Mouse (Mus musculus): ENCODE measurements around the gene Pkd1l1. TPM values are rescaled to one million over a fixed set of nuclear protein-coding genes. Genes with fewer than 3 reads are reported as not detected.

The Pkd1l1 gene
- polyA plus RNA-seq, 1 experiment from 2014 or later, result not detected

DNA sequence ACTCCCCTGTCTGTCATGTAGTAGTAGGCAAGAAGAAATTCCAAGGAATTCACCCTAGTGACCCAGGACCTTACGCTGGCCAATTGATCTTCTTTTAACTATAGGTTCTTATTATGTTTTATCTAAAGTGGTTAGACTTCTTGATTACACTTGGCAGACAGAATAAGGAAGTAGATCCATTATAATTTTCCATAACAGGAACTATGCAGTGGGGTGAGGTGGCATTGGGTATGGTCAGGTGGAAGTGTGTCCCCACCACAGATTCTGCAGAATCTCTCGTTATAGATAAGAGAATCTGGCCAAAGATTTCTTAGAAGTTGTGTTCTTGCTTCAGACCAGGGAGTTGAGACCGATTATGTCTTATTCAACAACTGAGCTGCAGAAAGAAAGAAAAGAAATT is 185.5 kb downstream of the Pkd1l1 start:
- no peaks in the 10 kb centered on the region for H3K27me3 ChIP-seq (ENCODE audit: insufficient read depth, low read length)
- no peak for ATAC-seq
- WGBS (ENCODE audit: insufficient replicate concordance), result 67% methylated on average over 3 of the region's 3 CpGs

DNA sequence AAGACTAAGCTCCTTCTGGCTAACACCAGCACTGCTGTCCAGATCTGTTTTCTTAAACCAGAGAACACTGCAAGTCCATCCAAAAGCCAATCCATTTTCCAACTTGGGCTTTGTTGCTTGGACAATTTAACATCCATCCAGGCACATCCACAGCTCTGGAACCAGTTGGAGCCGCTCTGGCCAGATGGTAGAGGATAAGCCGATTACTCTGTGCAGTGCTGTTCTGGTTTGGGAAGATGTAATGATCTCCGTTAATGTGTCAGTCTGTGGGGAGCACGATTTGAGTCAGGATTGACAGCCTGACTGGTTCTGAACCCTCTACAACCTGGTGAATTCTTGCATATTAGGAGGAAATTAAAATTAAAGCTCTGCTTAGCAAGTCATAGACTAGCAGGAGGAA is 188.7 kb downstream of the Pkd1l1 start:
- H3K4me3 ChIP-seq (ENCODE audit: low read depth, low read length), result no peak overlapping the region
- ATAC-seq, result no peak
- DNase-seq, result no peak
- H3K9ac ChIP-seq (replicated peaks), result no peak overlapping the region
- no peaks in the 10 kb centered on the region for H3K27me3 ChIP-seq (ENCODE audit: insufficient read depth, low read length)
- H3K27ac ChIP-seq (ENCODE audit: low read depth), result no peak overlapping the region
- WGBS (ENCODE audit: insufficient replicate concordance), result 78% methylated on average over 4 of the region's 4 CpGs
- no peak overlapping the region for H3K4me2 ChIP-seq (ENCODE audit: low read depth, low read length)
- no peak for TF ChIP-seq CTCF (IDR thresholded peaks at IDR 0.05; ENCODE audit: low read depth)
- no peak for TF ChIP-seq EP300 (IDR thresholded peaks at IDR 0.05; ENCODE audit: low read depth)
- H3K36me3 ChIP-seq (replicated peaks; ENCODE audit: insufficient read depth, low read length), result no peaks in the 10 kb centered on the region
- H3K9me3 ChIP-seq (ENCODE audit: low read length), result no peaks in the 10 kb centered on the region
- H3K4me1 ChIP-seq (ENCODE audit: insufficient read depth), result no peaks in the 10 kb centered on the region

More for the DNA sequence above, 185.5 kb downstream of the Pkd1l1 start:
- H3K27ac ChIP-seq (ENCODE audit: low read depth), result no peak overlapping the region
- no peak overlapping the region for H3K4me3 ChIP-seq (ENCODE audit: low read depth, low read length)
- no peak for TF ChIP-seq CTCF (IDR thresholded peaks at IDR 0.05; ENCODE audit: low read depth)
- TF ChIP-seq EP300 (IDR thresholded peaks at IDR 0.05; ENCODE audit: low read depth), result no peak
- H3K36me3 ChIP-seq (replicated peaks; ENCODE audit: insufficient read depth, low read length), result no peaks in the 10 kb centered on the region
- H3K4me1 ChIP-seq (ENCODE audit: insufficient read depth), result no peaks in the 10 kb centered on the region
- no peak overlapping the region for H3K4me2 ChIP-seq (ENCODE audit: low read depth, low read length)
- H3K9me3 ChIP-seq (ENCODE audit: low read length), result no peaks in the 10 kb centered on the region
- DNase-seq, result no peak
- no peak overlapping the region for H3K9ac ChIP-seq (replicated peaks)

- Histone ChIP-seq H3K27ac (ENCODE audit: low read depth) (no peak overlapping the region), H3K4me2 (ENCODE audit: low read depth, low read length) (no peak overlapping the region), H3K27me3 (ENCODE audit: insufficient read depth, low read length) (no peaks in the 10 kb centered on the region), H3K4me3 (ENCODE audit: low read depth, low read length) (no peak overlapping the region), H3K9ac (replicated peaks) (no peak overlapping the region), H3K4me1 (ENCODE audit: insufficient read depth) (no peaks in the 10 kb centered on the region), H3K9me3 (ENCODE audit: low read length) (no peaks in the 10 kb centered on the region), H3K36me3 (replicated peaks; ENCODE audit: insufficient read depth, low read length) (no peaks in the 10 kb centered on the region)
- TF ChIP-seq CTCF (IDR thresholded peaks at IDR 0.05; ENCODE audit: low read depth), result no peak
- no peak for TF ChIP-seq EP300 (IDR thresholded peaks at IDR 0.05; ENCODE audit: low read depth)
- 78% methylated on average over 3 of the region's 3 CpGs for WGBS (ENCODE audit: insufficient replicate concordance)
- ATAC-seq (no peak), DNase-seq (no peak)
Observed at GRCm38 (mm10) chr11:8782141-8782465, 191.0 kb downstream of the Pkd1l1 start.

DNA sequence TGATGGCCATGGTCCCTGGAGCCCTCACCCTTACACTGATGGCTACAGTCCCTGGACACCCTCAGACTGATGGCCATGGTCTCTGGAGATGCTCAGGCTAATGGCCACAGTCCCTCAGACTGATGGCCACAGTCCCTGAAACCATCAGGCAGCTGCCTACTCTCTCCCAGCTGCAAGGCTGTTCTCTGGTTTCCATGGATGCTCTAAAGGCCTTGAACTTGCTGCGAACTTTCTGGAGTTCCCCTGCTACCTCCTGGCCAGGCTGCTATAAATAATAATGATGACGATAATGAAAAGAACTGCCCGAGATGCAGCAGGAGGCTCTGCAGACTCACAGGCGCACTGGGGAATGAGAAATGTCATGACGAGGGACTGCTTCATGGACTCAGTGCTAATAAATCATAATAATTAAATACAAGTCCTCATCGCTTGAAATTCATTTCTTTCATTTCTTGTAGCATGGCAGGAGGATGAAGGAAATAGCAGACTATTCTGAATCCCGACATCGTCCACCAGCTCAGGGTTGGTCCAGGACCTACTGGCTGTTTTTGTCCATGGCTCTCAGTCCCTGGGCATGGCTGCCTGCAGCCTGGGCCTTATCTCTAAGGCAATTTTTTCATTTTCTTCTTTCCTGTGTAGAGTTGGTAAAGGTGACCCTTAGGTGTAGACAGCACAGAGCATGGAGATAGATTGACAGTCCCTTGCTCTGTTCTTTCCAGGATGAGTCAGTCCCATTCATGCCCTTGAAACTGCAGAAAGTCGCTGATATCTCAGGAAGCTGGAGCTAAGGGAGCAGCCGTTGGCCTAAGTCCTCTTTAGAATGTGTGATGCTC is 191.5 kb downstream of the Pkd1l1 start:
- no peak for DNase-seq
- ATAC-seq, result no peak
- Histone ChIP-seq H3K27me3 (ENCODE audit: insufficient read depth, low read length) (no peaks in the 10 kb centered on the region), H3K9ac (replicated peaks) (no peak overlapping the region), H3K4me1 (ENCODE audit: insufficient read depth) (no peaks in the 10 kb centered on the region), H3K9me3 (ENCODE audit: low read length) (no peaks in the 10 kb centered on the region), H3K36me3 (replicated peaks; ENCODE audit: insufficient read depth, low read length) (no peaks in the 10 kb centered on the region), H3K4me3 (ENCODE audit: low read depth, low read length) (no peak overlapping the region), H3K4me2 (ENCODE audit: low read depth, low read length) (no peak overlapping the region), H3K27ac (ENCODE audit: low read depth) (no peak overlapping the region)
- WGBS (ENCODE audit: insufficient replicate concordance), result 76% methylated on average over 10 of the region's 10 CpGs
- TF ChIP-seq CTCF (IDR thresholded peaks at IDR 0.05; ENCODE audit: low read depth) (no peak), EP300 (IDR thresholded peaks at IDR 0.05; ENCODE audit: low read depth) (no peak)

DNA sequence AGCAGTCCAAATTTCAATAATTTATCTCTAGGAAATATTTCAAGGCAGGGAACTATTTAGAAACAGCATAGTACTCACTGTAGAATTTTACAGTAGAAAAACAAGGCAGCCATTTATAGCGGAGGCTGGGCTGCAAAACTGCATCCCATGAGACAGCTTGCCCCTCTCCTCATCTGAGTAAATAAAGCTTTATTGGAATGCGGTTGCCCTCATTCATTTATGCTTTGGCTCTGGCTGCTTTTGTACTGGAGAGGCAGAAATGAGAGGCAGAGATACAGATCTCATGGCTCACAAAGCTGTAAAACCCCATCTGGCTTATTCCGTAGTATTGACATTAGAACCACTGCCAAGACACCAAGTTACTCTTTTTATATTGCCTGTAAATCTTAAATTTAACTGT is 193.6 kb downstream of the Pkd1l1 start:
- Histone ChIP-seq H3K36me3 (replicated peaks; ENCODE audit: insufficient read depth, low read length) (no peaks in the 10 kb centered on the region), H3K27ac (ENCODE audit: low read depth) (no peak overlapping the region), H3K9ac (replicated peaks) (no peak overlapping the region), H3K4me3 (ENCODE audit: low read depth, low read length) (no peak overlapping the region), H3K4me2 (ENCODE audit: low read depth, low read length) (no peak overlapping the region), H3K4me1 (ENCODE audit: insufficient read depth) (no peaks in the 10 kb centered on the region), H3K27me3 (ENCODE audit: insufficient read depth, low read length) (no peaks in the 10 kb centered on the region), H3K9me3 (ENCODE audit: low read length) (no peaks in the 10 kb centered on the region)
- 77% methylated on average over 3 of the region's 3 CpGs for WGBS (ENCODE audit: insufficient replicate concordance)
- TF ChIP-seq CTCF (IDR thresholded peaks at IDR 0.05; ENCODE audit: low read depth) (no peak), EP300 (IDR thresholded peaks at IDR 0.05; ENCODE audit: low read depth) (no peak)
- DNase-seq (no peak), ATAC-seq (no peak)

Other genes with a start within 250 kb of the Pkd1l1 start
- 2.9 and 3.2 TPM in 2 replicates for gene Hus1, start 37.9 kb upstream of the Pkd1l1 start, polyA plus RNA-seq (2015; fragmentation: Nextera tagmentation; extraction: Ambion mirVana)
- 0.11 and 0.14 TPM in 2 replicates for gene Gm11992, start 75.3 kb upstream of the Pkd1l1 start, polyA plus RNA-seq (2015; fragmentation: Nextera tagmentation; extraction: Ambion mirVana)
- gene Sun3, start 75.7 kb upstream of the Pkd1l1 start, polyA plus RNA-seq (2015; fragmentation: Nextera tagmentation; extraction: Ambion mirVana), result 0.15 TPM in 1 of 2 replicates, not detected in the other
- 1.5 and 1.8 TPM in 2 replicates for gene Upp1, start 144.8 kb upstream of the Pkd1l1 start, polyA plus RNA-seq (2015; fragmentation: Nextera tagmentation; extraction: Ambion mirVana)
- 0.18 and 0.49 TPM in 2 replicates for gene Abca13, start 218.7 kb upstream of the Pkd1l1 start, polyA plus RNA-seq (2015; fragmentation: Nextera tagmentation; extraction: Ambion mirVana)